Mouse (Mus musculus) bone marrow, adult 2 months (tissue): Measurements from ENCODE around the gene Pigk. TPM values are rescaled to one million over a fixed set of nuclear protein-coding genes. Genes with fewer than 3 reads are reported as not detected.

Source experiments
- H3K27ac ChIP-seq: fragments of 200-500 bp; 2 replicates; pipeline ENCODE4 v1.5.1; 2012; ENCODE audit warnings: low read depth, mild to moderate bottlenecking, control low read depth, inconsistent platforms, low read length; ENCODE audit not compliant: control insufficient read depth, poor library complexity, insufficient read depth
- H3K4me1 ChIP-seq: fragments of 200-500 bp; 2 replicates; pipeline ENCODE4 v1.6.1; 2011; ENCODE audit warnings: low read length; ENCODE audit not compliant: control insufficient read depth, insufficient read depth
- H3K4me3 ChIP-seq: fragments of 200-500 bp; replicated peaks from 2 replicates; pipeline ENCODE3; 2011; ENCODE audit warnings: mild to moderate bottlenecking, low read depth, low read length, control low read depth; ENCODE audit not compliant: control insufficient read depth
- CTCF ChIP-seq: fragments of 200-500 bp; IDR thresholded peaks from 2 replicates; pipeline ENCODE4 v1.5.1; 2011; ENCODE audit warnings: low read length, control low read depth; ENCODE audit not compliant: control insufficient read depth, insufficient read depth
- POLR2A ChIP-seq: fragments of 200-500 bp; IDR thresholded peaks from 2 replicates; pipeline ENCODE4 v1.6.1; 2011; ENCODE audit warnings: low read depth, mild to moderate bottlenecking, control low read depth, low read length, borderline replicate concordance; ENCODE audit not compliant: control insufficient read depth
- WGBS: fragments of 180-500 bp; shearing (Covaris S2); methylation state at CpG from one replicate; pipeline ENCODE4 v1.1.7; 2018; 5-methylcytosine and 5-hydroxymethylcytosine counted together
- polyA plus RNA-seq: library from polyadenylated mRNA; stranded (reverse); fragments of >200 nt; gene quantifications from 2 replicates; pipeline ENCODE4 v1.2.4, GENCODE M21; 2011; ENCODE audit warnings: low replicate concordance; ENCODE audit not compliant: missing spikeins, insufficient read depth, insufficient read length

Pigk gene
- polyA plus RNA-seq, 1 experiment, result 8.2 TPM

DNA sequence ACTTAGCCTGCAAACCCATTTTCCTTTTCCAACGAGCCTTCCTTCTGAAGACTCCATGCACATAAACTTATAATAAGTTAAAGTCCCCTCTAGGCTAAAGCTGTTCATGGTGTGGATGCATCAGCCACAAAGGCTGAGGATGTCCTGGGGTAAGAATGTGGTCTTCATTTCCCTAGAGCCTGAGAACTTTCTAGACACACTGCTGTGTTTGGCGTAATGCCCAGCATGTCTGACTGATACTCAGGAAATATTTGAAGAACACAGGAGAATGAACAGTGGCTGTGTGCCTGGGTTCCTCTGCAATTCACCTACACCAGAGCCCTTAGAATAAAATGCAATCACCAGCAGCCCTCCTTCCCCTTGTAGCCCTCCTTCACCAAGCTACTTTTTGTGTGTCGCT, 117.5 kb downstream of the Pigk start:
- H3K4me1 ChIP-seq, result no peaks in the 10 kb centered on the region
- WGBS, result 40% methylated on average over 3 of the region's 3 CpGs
- TF ChIP-seq CTCF (no peak), POLR2A (no peak)
- no peak overlapping the region for H3K27ac ChIP-seq
- H3K4me3 ChIP-seq, result no peak overlapping the region

DNA sequence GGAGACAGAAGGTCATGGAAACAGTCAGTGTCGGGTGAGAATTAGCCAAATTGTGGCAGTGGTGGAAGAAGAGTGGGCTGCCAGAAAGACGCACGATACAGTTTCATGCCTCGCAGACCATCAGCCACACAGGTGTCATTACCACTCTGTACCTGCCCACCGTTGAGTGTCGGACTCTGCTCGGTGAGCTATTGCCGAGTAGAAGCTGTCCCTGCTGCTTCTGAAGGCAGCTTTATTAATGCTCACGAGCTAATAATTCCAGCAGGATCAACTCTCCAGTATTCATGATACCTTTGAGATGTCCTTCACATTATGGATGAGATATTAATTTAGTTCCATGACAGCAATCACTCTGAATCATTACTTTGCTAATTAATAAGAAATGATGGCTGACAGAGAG, 118.1 kb downstream of the Pigk start:
- H3K27ac ChIP-seq, result no peak overlapping the region
- H3K4me1 ChIP-seq, result no peaks in the 10 kb centered on the region
- no peak overlapping the region for H3K4me3 ChIP-seq
- TF ChIP-seq POLR2A (no peak), CTCF (no peak)
- WGBS, result 89% methylated on average over 9 of the region's 9 CpGs

DNA sequence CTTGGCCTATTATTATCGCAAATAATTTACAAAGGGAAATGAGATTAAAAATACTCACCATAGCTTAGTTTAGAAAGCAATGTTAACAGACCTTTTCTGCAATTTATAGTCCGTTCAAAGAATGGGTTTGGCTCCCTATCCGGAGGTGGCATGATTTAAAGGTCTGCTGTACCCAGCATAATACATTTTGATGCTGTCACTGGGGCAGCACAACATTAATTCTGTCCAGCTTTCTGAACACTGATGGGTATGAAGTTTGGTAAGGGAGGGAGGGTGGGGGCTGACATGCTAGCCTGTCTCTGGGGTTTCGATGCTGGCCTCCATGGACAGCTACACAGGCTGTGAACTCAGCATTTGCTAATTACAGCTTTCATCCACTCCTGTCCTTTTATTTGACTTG, 118.5 kb downstream of the Pigk start:
- 89% methylated on average over 4 of the region's 4 CpGs for WGBS
- Histone ChIP-seq H3K4me3 (no peak overlapping the region), H3K4me1 (no peaks in the 10 kb centered on the region), H3K27ac (no peak overlapping the region)
- TF ChIP-seq POLR2A (no peak), CTCF (no peak)

DNA sequence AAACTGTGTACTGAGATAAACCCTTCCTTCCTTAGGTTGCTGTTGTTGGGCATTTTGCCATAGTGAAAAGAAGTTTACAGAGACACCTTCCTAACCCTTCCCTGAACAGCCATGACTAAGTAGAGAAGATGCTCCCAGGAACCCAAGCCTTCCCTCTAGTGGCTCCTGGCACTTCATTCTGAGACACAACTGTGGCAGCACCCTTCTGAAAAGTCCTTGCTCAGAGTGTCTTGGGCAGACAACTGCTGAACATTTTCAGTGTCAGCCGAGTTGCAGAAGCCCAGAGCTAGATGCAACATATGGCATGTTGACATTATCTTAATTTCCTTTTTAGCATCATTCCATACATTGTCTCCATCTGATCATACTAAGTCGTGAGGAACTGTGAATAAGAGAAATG, 123.5 kb downstream of the Pigk start:
- TF ChIP-seq POLR2A (no peak), CTCF (no peak)
- H3K27ac ChIP-seq, result no peak overlapping the region
- H3K4me1 ChIP-seq, result no peaks in the 10 kb centered on the region
- 58% methylated on average over 2 of the region's 2 CpGs for WGBS
- no peak overlapping the region for H3K4me3 ChIP-seq

DNA sequence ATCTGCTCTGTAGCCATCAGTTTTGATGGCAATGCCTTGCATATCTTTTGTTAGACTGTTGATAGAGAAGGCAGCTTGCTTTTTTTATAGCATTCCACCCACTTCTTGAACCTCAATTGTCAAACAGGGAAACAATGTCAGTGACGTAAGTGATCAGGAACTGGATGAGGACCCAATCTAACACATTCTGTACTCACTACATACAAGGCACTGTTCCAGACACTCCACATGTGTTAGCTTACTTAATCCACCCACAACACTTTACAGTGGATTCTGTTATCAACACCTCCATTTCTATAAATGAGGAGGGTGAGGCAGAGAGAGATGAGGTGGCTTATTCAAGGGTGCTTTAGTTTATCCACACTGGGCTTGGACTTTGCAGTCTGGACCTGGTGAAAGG, 124.0 kb downstream of the Pigk start:
- Histone ChIP-seq H3K4me1 (no peaks in the 10 kb centered on the region), H3K4me3 (no peak overlapping the region), H3K27ac (no peak overlapping the region)
- WGBS, result 84% methylated on average over 1 of the region's 1 CpGs
- TF ChIP-seq POLR2A (no peak), CTCF (no peak)

DNA sequence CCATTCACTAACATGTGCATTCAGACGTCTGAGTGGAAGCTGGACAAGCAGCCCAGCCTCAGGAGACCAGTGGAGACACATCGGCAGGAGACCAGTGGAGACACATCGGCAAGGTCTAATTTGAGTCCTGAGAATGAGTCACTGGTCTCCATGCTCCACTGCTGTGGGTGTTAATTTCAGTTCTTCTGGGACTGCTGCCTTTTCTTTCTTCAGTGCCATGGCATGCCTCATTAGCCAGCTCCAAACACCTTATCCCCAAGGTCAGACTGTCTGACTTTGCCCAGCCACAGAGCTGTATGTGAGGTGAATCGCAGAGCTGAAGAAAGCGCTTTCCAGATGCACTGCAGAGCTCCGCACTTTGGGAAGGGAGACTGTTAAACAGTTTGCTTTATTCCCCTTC, 127.4 kb downstream of the Pigk start:
- TF ChIP-seq CTCF (no peak), POLR2A (no peak)
- Histone ChIP-seq H3K4me3 (no peak overlapping the region), H3K27ac (no peak overlapping the region), H3K4me1 (no peaks in the 10 kb centered on the region)
- WGBS, result 91% methylated on average over 6 of the region's 6 CpGs

DNA sequence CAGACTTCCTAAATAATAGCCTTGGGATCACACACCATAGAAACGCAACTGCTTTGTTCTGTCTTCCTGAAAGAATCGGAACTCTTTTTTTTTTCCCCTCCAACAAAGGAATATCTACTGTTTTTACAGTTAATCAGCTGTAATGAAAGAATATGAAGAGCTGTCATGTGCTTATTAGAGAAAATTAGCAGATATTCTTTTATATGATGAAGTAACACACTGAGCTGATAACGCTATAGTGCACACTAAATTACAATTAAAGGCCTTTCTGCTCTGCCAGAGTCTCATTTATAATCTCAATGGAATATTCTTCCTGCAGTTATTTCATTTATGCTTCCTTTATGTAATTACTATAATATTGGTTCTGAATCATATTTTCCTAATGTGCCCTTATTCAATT, 128.7 kb downstream of the Pigk start:
- 87% methylated on average over 3 of the region's 3 CpGs for WGBS
- Histone ChIP-seq H3K4me1 (no peaks in the 10 kb centered on the region), H3K4me3 (no peak overlapping the region)

DNA sequence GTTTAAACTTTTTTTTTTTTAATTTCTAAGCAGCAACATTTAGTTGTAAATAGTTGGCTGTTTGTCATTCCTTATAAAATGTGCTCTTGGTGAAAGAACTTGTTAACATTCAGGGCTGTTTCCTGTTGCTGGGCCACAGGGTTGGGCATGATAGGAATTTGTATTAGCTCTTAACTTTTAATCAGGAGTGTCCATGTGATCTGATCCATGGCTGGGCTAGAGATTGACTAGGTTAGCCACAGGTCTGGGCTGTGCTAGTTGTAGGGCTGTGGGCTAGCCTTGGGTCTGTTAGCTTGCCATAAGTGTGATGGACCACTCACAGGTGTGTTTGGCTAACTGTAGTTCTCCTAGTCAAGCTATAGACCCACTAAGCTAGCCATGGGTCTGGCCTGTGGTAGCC, 130.0 kb downstream of the Pigk start:
- Histone ChIP-seq H3K27ac (no peak overlapping the region), H3K4me1 (no peaks in the 10 kb centered on the region), H3K4me3 (no peak overlapping the region)
- TF ChIP-seq POLR2A (no peak), CTCF (no peak)

More for the DNA sequence above, 128.7 kb downstream of the Pigk start:
- TF ChIP-seq POLR2A, result no peak
- TF ChIP-seq CTCF, result no peak
- H3K27ac ChIP-seq, result no peak overlapping the region

DNA sequence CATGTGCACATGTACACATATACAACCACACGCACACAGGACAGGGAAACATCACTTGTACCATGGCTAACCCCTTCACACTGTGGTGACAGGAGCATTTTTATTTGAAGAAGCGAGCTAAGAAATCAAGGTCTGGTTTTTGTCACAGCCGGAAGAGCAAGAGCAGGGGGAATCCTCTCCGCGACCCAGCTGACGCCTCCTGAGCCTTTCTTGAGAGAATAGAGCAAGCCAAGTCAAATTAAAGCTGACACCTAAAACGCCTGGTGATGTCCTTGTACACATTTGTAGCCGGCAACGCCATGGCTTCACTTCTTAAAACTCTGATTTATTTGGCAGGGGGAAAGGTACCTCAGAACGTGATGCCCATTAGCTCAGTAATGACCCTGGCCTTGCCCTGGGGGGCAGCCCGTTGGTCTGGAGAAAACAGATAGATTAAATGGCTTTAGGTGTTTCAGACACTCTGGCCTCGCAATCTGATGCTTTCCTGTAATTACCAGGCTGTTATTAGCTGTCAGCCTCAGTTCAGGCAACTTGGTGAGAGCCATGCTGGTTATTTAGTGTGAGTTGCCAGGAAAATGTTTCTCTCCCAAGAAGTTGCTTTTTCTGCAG, 141.2 kb downstream of the Pigk start:
- Histone ChIP-seq H3K4me1 (no peaks in the 10 kb centered on the region), H3K4me3 (no peak overlapping the region), H3K27ac (no peak overlapping the region)
- TF ChIP-seq POLR2A (no peak), CTCF (no peak)
- WGBS, result 79% methylated on average over 12 of the region's 12 CpGs
